Mouse (Mus musculus): ENCODE data around the gene Nhlh1. TPM values are rescaled to one million over a fixed set of nuclear protein-coding genes. Genes with fewer than 3 reads are reported as not detected.
A peak's percentile ranks its signal among the peaks of the same experiment; 100 is the strongest.

Nhlh1 gene
- polyA plus RNA-seq, 1 experiment from 2014 or later = 0.11 TPM

GRCm38 (mm10) chr1:172016031-172016430 lies 41.3 kb downstream of the Nhlh1 start:
- H3K36me3 ChIP-seq (ENCODE audit: control insufficient read depth, insufficient read depth, low read length) = no peaks in the 10 kb centered on the region; the same call in 1 of the 2 replicates
- no peaks in the 10 kb centered on the region for H3K27me3 ChIP-seq (replicated peaks; ENCODE audit: control insufficient read depth, insufficient read depth, low read length)
- no peak overlapping the region for H3K4me2 ChIP-seq
- H3K9me3 ChIP-seq (ENCODE audit: control insufficient read depth, low read length) = no peaks in the 10 kb centered on the region
- no peak for ATAC-seq (replicated peaks; ENCODE audit: low FRiP score)
- peaks cover 4% of the 10 kb centered on the region; the same call in 1 of the 2 replicates for H3K4me1 ChIP-seq (replicated peaks; ENCODE audit: control insufficient read depth, insufficient read depth, low read length)
- no peak overlapping the region for H3K4me3 ChIP-seq (ENCODE audit: low read depth, low read length)
- 77% methylated on average over 8 of the region's 8 CpGs for WGBS
- DNase-seq (ENCODE audit: low spot score) = no peak
- no peak overlapping the region for H3K9ac ChIP-seq (ENCODE audit: low read depth, low read length)
- H3K27ac ChIP-seq (ENCODE audit: low read depth, low read length) = no peak overlapping the region

- no peaks in the 10 kb centered on the region for H3K9me3 ChIP-seq (ENCODE audit: control insufficient read depth, low read length)
- whole genome bisulfite sequencing = 77% methylated on average over 9 of the region's 9 CpGs
- H3K27ac ChIP-seq (ENCODE audit: low read depth, low read length) = no peak overlapping the region
- H3K36me3 ChIP-seq (ENCODE audit: control insufficient read depth, insufficient read depth, low read length) = no peaks in the 10 kb centered on the region
- H3K4me1 ChIP-seq (replicated peaks; ENCODE audit: control insufficient read depth, insufficient read depth, low read length) = peaks cover 4% of the 10 kb centered on the region; the same call in 1 of the 2 replicates
- DNase-seq (ENCODE audit: low spot score) = no peak
- ATAC-seq (replicated peaks; ENCODE audit: low FRiP score) = no peak
- no peaks in the 10 kb centered on the region for H3K27me3 ChIP-seq (replicated peaks; ENCODE audit: control insufficient read depth, insufficient read depth, low read length)
- no peak overlapping the region for H3K4me3 ChIP-seq (ENCODE audit: low read depth, low read length)
- H3K9ac ChIP-seq (ENCODE audit: low read depth, low read length) = no peak overlapping the region
- no peak overlapping the region for H3K4me2 ChIP-seq
Observed at GRCm38 (mm10) chr1:172015312-172015939, 41.9 kb downstream of the Nhlh1 start.

GRCm38 (mm10) chr1:172014771-172015170 lies 42.6 kb downstream of the Nhlh1 start:
- 83% methylated on average over 9 of the region's 9 CpGs for WGBS
- H3K9me3 ChIP-seq (ENCODE audit: control insufficient read depth, low read length) = no peaks in the 10 kb centered on the region
- H3K36me3 ChIP-seq (ENCODE audit: control insufficient read depth, insufficient read depth, low read length) = peaks cover 3% of the 10 kb centered on the region; the same call in 1 of the 2 replicates
- no peak overlapping the region for H3K4me3 ChIP-seq (ENCODE audit: low read depth, low read length)
- ATAC-seq (replicated peaks; ENCODE audit: low FRiP score) (no peak), DNase-seq (ENCODE audit: low spot score) (no peak)
- H3K27ac ChIP-seq (ENCODE audit: low read depth, low read length) = no peak overlapping the region
- peaks cover 4% of the 10 kb centered on the region; the same call in 1 of the 2 replicates for H3K4me1 ChIP-seq (replicated peaks; ENCODE audit: control insufficient read depth, insufficient read depth, low read length)
- H3K9ac ChIP-seq (ENCODE audit: low read depth, low read length) = no peak overlapping the region
- H3K4me2 ChIP-seq = no peak overlapping the region
- no peaks in the 10 kb centered on the region for H3K27me3 ChIP-seq (replicated peaks; ENCODE audit: control insufficient read depth, insufficient read depth, low read length)

GRCm38 (mm10) chr1:172012030-172012429 lies 45.3 kb downstream of the Nhlh1 start:
- H3K4me1 ChIP-seq (replicated peaks; ENCODE audit: control insufficient read depth, insufficient read depth, low read length) = peaks cover 4% of the 10 kb centered on the region; the same call in 1 of the 2 replicates
- no peaks in the 10 kb centered on the region for H3K9me3 ChIP-seq (ENCODE audit: control insufficient read depth, low read length)
- DNase-seq (ENCODE audit: low spot score) (peak; percentile 54), ATAC-seq (replicated peaks; ENCODE audit: low FRiP score) (no peak)
- no peaks in the 10 kb centered on the region for H3K27me3 ChIP-seq (replicated peaks; ENCODE audit: control insufficient read depth, insufficient read depth, low read length)
- 36% methylated on average over 5 of the region's 5 CpGs for WGBS
- no peak overlapping the region for H3K4me3 ChIP-seq (ENCODE audit: low read depth, low read length)
- H3K27ac ChIP-seq (ENCODE audit: low read depth, low read length) = no peak overlapping the region
- peaks cover 6% of the 10 kb centered on the region; the same call in 1 of the 2 replicates for H3K36me3 ChIP-seq (ENCODE audit: control insufficient read depth, insufficient read depth, low read length)
- no peak overlapping the region for H3K4me2 ChIP-seq
- no peak overlapping the region for H3K9ac ChIP-seq (ENCODE audit: low read depth, low read length)

GRCm38 (mm10) chr1:172010042-172010824 lies 47.1 kb downstream of the Nhlh1 start:
- no peaks in the 10 kb centered on the region for H3K27me3 ChIP-seq (replicated peaks; ENCODE audit: control insufficient read depth, insufficient read depth, low read length)
- DNase-seq (ENCODE audit: low spot score) (no peak), ATAC-seq (replicated peaks; ENCODE audit: low FRiP score) (no peak)
- H3K4me3 ChIP-seq (ENCODE audit: low read depth, low read length) = no peak overlapping the region
- H3K9me3 ChIP-seq (ENCODE audit: control insufficient read depth, low read length) = no peaks in the 10 kb centered on the region
- H3K36me3 ChIP-seq (ENCODE audit: control insufficient read depth, insufficient read depth, low read length) = peaks cover 11% of the 10 kb centered on the region; the same call in 1 of the 2 replicates
- H3K27ac ChIP-seq (ENCODE audit: low read depth, low read length) = no peak overlapping the region
- H3K4me1 ChIP-seq (replicated peaks; ENCODE audit: control insufficient read depth, insufficient read depth, low read length) = no peaks in the 10 kb centered on the region
- H3K9ac ChIP-seq (ENCODE audit: low read depth, low read length) = no peak overlapping the region
- no peak overlapping the region for H3K4me2 ChIP-seq
- 91% methylated on average over 20 of the region's 20 CpGs for WGBS

GRCm38 (mm10) chr1:172009406-172009805 lies 48.0 kb downstream of the Nhlh1 start:
- Histone ChIP-seq H3K4me3 (ENCODE audit: low read depth, low read length) (no peak overlapping the region), H3K4me2 (no peak overlapping the region), H3K27ac (ENCODE audit: low read depth, low read length) (no peak overlapping the region), H3K9me3 (ENCODE audit: control insufficient read depth, low read length) (no peaks in the 10 kb centered on the region), H3K9ac (ENCODE audit: low read depth, low read length) (no peak overlapping the region), H3K36me3 (ENCODE audit: control insufficient read depth, insufficient read depth, low read length) (peaks cover 11% of the 10 kb centered on the region; the same call in 1 of the 2 replicates), H3K27me3 (replicated peaks; ENCODE audit: control insufficient read depth, insufficient read depth, low read length) (no peaks in the 10 kb centered on the region), H3K4me1 (replicated peaks; ENCODE audit: control insufficient read depth, insufficient read depth, low read length) (no peaks in the 10 kb centered on the region)
- ATAC-seq (replicated peaks; ENCODE audit: low FRiP score) (no peak), DNase-seq (ENCODE audit: low spot score) (no peak)
- 91% methylated on average over 21 of the region's 21 CpGs for WGBS

GRCm38 (mm10) chr1:172008351-172008750 lies 49.0 kb downstream of the Nhlh1 start:
- 88% methylated on average over 9 of the region's 9 CpGs for WGBS
- peaks cover 11% of the 10 kb centered on the region; the same call in 1 of the 2 replicates for H3K36me3 ChIP-seq (ENCODE audit: control insufficient read depth, insufficient read depth, low read length)
- no peak for ATAC-seq (replicated peaks; ENCODE audit: low FRiP score)

GRCm38 (mm10) chr1:172007761-172008160 lies 49.6 kb downstream of the Nhlh1 start:
- H3K27ac ChIP-seq (ENCODE audit: low read depth, low read length) = no peak overlapping the region
- no peak overlapping the region for H3K9ac ChIP-seq (ENCODE audit: low read depth, low read length)
- H3K27me3 ChIP-seq (replicated peaks; ENCODE audit: control insufficient read depth, insufficient read depth, low read length) = no peaks in the 10 kb centered on the region
- no peak overlapping the region for H3K4me2 ChIP-seq
- no peak for ATAC-seq (replicated peaks; ENCODE audit: low FRiP score)
- H3K4me1 ChIP-seq (replicated peaks; ENCODE audit: control insufficient read depth, insufficient read depth, low read length) = no peaks in the 10 kb centered on the region
- no peak for DNase-seq (ENCODE audit: low spot score)
- no peak overlapping the region for H3K4me3 ChIP-seq (ENCODE audit: low read depth, low read length)
- no peaks in the 10 kb centered on the region for H3K9me3 ChIP-seq (ENCODE audit: control insufficient read depth, low read length)
- 90% methylated on average over 21 of the region's 21 CpGs for WGBS
- H3K36me3 ChIP-seq (ENCODE audit: control insufficient read depth, insufficient read depth, low read length) = peaks cover 11% of the 10 kb centered on the region; the same call in 1 of the 2 replicates

More at GRCm38 (mm10) chr1:172008351-172008750, 49.0 kb downstream of the Nhlh1 start:
- Histone ChIP-seq H3K4me1 (replicated peaks; ENCODE audit: control insufficient read depth, insufficient read depth, low read length) (no peaks in the 10 kb centered on the region), H3K9ac (ENCODE audit: low read depth, low read length) (no peak overlapping the region), H3K4me3 (ENCODE audit: low read depth, low read length) (no peak overlapping the region), H3K4me2 (no peak overlapping the region), H3K27me3 (replicated peaks; ENCODE audit: control insufficient read depth, insufficient read depth, low read length) (no peaks in the 10 kb centered on the region), H3K27ac (ENCODE audit: low read depth, low read length) (no peak overlapping the region), H3K9me3 (ENCODE audit: control insufficient read depth, low read length) (no peaks in the 10 kb centered on the region)
- no peak for DNase-seq (ENCODE audit: low spot score)
